Mouse (Mus musculus) kidney, embryonic 16.5 days (tissue): Measurements from ENCODE around the gene Abca8a. TPM values are rescaled to one million over a fixed set of nuclear protein-coding genes. Genes with fewer than 3 reads are reported as not detected.

Experiments used
- ATAC-seq: fragments of 200-750 bp; cut with Nextera tagmentation; 2 replicates; pipeline ENCODE4 v1.8.0; 2017; ENCODE audit warnings: moderate TSS enrichment; ENCODE audit not compliant: low FRiP score, low TSS enrichment
- H3K27ac ChIP-seq: fragments of 300-500 bp; sonication (generic); 2 replicates; pipeline ENCODE4 v1.5.1; 2014; ENCODE audit warnings: low read length
- H3K27me3 ChIP-seq: fragments of 300-500 bp; sonication (generic); 2 replicates; pipeline ENCODE4 v1.6.1; 2014; ENCODE audit warnings: low read length, control low read depth, mixed read lengths; ENCODE audit not compliant: insufficient read depth
- H3K36me3 ChIP-seq: fragments of 300-500 bp; sonication (generic); 2 replicates; pipeline ENCODE4 v1.6.1; 2014; ENCODE audit warnings: low read length, control low read depth, mixed read lengths; ENCODE audit not compliant: insufficient read depth
- H3K4me1 ChIP-seq: fragments of 300-500 bp; sonication (generic); 2 replicates; pipeline ENCODE4 v1.6.1; 2014; ENCODE audit warnings: low read length, control low read depth, mixed read lengths; ENCODE audit not compliant: insufficient read depth
- H3K4me2 ChIP-seq: fragments of 300-500 bp; sonication (generic); replicated peaks from 2 replicates; pipeline ENCODE4 v1.6.1; 2014; ENCODE audit warnings: low read depth, low read length
- H3K4me3 ChIP-seq: fragments of 300-500 bp; sonication (generic); 2 replicates; pipeline ENCODE4 v1.5.1; 2014; ENCODE audit warnings: mild to moderate bottlenecking, low read length
- H3K9ac ChIP-seq: fragments of 300-500 bp; sonication (generic); replicated peaks from 2 replicates; pipeline ENCODE4 v1.6.1; 2014; ENCODE audit warnings: low read length
- H3K9me3 ChIP-seq: fragments of 300-500 bp; sonication (generic); 2 replicates; pipeline ENCODE4 v1.6.1; 2016; ENCODE audit warnings: low read length, control low read depth
- WGBS: fragments of 180-500 bp; shearing (Covaris S2); extraction: QIAGEN DNeasy Blood & Tissue Kit; methylation state at CpG from one replicate; pipeline ENCODE4 v1.1.7; 2014; 5-methylcytosine and 5-hydroxymethylcytosine counted together
- polyA plus RNA-seq: library from polyadenylated mRNA; unstranded; fragments of >200 nt; fragmentation: Nextera tagmentation; extraction: Ambion mirVana; gene quantifications from 2 replicates; pipeline ENCODE4 v1.2.1, GENCODE M21; 2015

Abca8a gene
- 0.26 and 0.62 TPM in 2 replicates for polyA plus RNA-seq

DNA sequence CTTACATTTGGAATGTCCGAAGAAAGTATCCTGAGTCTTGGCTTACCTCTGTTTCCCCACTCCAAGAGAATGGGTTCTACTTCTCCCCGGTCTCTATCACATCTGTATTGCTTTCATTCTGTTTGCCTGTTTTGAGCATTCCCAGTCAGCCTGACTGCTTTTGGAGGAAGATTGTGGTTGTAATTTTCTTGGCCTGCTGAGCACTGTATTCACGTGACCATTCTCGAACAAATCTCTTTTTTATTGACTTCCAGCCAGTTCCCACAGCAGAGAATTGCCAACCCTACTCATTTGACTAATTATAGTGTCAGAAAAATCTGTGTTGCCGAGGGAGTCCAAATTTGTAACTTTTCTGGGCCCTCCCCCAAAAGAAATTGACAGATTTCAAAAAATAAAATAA lies at the start of gene Abca8a:
Abca8a (minus strand) TSS at position 121 of the 400 bp plus-strand sequence.
- no peaks in the 10 kb centered on the region for H3K27me3 ChIP-seq
- no peaks in the 10 kb centered on the region for H3K4me1 ChIP-seq
- no peak within 1 kb of the TSS for H3K4me2 ChIP-seq
- no peaks in the 10 kb centered on the region for H3K36me3 ChIP-seq
- H3K27ac ChIP-seq = no peak within 1 kb of the TSS
- no peak for ATAC-seq
- no peaks in the 10 kb centered on the region for H3K9me3 ChIP-seq
- no peak within 1 kb of the TSS for H3K9ac ChIP-seq
- WGBS = 77% methylated on average over 5 of the region's 5 CpGs
- no peak within 1 kb of the TSS for H3K4me3 ChIP-seq

DNA sequence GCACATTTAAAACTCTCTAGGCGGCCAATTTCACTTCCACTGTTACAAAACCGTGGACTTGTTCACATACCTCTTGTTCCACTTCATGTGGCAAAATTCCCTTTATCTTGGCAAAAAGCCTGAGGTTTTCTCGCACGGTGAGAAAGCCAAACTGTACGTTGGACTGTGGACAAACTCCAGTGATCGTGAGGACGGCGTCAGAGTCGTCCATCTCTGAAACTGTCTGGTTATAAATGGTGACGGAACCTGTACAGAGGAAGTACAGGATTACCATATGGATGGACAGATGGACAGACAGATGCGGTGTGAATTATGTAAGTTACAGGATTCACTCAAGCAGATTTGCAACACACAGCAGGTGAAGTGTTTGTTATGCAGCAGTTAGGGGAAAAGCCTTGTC lies 49.6 kb upstream of the Abca8a start:
- H3K36me3 ChIP-seq = no peaks in the 10 kb centered on the region
- H3K4me2 ChIP-seq = no peak overlapping the region
- no peak for ATAC-seq
- no peaks in the 10 kb centered on the region for H3K27me3 ChIP-seq
- H3K9ac ChIP-seq = no peak overlapping the region
- no peaks in the 10 kb centered on the region; the same call in 1 of the 2 replicates for H3K9me3 ChIP-seq
- WGBS = 80% methylated on average over 11 of the region's 11 CpGs
- no peaks in the 10 kb centered on the region for H3K4me1 ChIP-seq
- H3K4me3 ChIP-seq = no peak overlapping the region
- no peak overlapping the region for H3K27ac ChIP-seq

DNA sequence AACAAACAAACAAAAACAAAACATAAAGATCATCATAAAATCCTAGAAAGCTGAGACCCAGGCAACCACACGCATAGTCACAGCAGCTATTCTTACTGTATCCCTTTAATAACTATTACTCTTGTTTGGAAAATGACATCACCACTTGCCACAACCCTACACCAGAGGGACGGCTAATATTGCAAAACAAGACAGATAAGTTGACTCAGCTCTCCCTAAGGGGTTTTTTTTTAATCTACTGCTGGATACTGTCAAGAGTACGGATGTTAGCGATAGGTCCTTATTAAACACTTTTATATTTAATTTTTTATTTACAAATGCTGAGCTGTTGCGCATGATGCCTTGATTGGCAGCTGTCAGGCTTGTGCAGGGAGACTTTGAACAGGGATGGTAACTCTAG lies 35.0 kb upstream of the Abca8a start:
- Histone ChIP-seq H3K27me3 (no peaks in the 10 kb centered on the region), H3K9me3 (no peaks in the 10 kb centered on the region), H3K4me2 (no peak overlapping the region), H3K4me3 (no peak overlapping the region), H3K27ac (no peak overlapping the region), H3K9ac (no peak overlapping the region), H3K36me3 (no peaks in the 10 kb centered on the region), H3K4me1 (no peaks in the 10 kb centered on the region)
- 77% methylated on average over 5 of the region's 5 CpGs for WGBS
- ATAC-seq = no peak

DNA sequence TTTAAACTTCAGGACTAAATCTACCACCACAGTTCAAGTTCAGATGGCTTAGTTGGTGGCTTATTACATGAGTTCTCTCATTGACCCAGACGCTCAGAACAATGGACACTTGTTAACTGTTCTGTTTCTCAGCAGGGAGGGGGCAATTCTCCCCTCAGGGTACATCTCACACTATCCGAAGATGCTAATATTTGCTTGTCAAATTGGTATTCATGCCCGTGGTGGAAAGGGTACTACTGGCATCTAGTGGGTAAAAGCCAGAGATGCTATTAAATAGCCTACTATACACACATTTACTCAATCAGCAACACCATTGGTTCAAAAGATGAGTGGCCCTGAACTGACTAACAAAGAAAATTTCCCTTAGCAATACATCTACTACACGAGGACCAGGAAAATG lies 15.4 kb upstream of the Abca8a start:
- H3K27ac ChIP-seq = no peak overlapping the region
- no peaks in the 10 kb centered on the region for H3K36me3 ChIP-seq
- no peak overlapping the region for H3K9ac ChIP-seq
- H3K27me3 ChIP-seq = no peaks in the 10 kb centered on the region
- no peak overlapping the region for H3K4me2 ChIP-seq
- H3K4me1 ChIP-seq = no peaks in the 10 kb centered on the region
- no peaks in the 10 kb centered on the region for H3K9me3 ChIP-seq
- no peak overlapping the region for H3K4me3 ChIP-seq
- 66% methylated on average over 4 of the region's 4 CpGs for WGBS
- ATAC-seq = no peak

DNA sequence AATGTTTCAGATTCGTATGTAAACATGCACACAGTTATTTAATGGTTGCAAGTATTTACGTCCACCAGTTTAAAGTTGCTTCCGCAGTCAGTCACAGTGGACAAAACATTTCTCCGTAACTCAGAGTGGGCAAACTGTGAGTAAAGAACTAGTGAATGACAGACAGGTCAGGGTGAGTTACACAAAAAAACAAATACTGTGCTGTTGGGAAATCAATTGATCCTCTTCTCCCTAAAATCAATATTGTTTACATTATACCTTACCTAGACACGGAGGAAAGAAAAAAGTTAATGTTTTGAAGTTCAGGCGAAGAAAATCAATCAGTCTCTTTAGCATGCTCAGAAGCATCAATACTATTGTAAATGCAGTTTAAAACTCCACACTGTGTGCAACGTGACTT lies 5.7 kb upstream of the Abca8a start:
- Histone ChIP-seq H3K4me1 (no peaks in the 10 kb centered on the region), H3K4me2 (no peak overlapping the region), H3K27me3 (no peaks in the 10 kb centered on the region), H3K27ac (no peak overlapping the region), H3K4me3 (no peak overlapping the region), H3K9ac (no peak overlapping the region), H3K9me3 (no peaks in the 10 kb centered on the region), H3K36me3 (no peaks in the 10 kb centered on the region)
- no peak for ATAC-seq
- 82% methylated on average over 7 of the region's 7 CpGs for WGBS

DNA sequence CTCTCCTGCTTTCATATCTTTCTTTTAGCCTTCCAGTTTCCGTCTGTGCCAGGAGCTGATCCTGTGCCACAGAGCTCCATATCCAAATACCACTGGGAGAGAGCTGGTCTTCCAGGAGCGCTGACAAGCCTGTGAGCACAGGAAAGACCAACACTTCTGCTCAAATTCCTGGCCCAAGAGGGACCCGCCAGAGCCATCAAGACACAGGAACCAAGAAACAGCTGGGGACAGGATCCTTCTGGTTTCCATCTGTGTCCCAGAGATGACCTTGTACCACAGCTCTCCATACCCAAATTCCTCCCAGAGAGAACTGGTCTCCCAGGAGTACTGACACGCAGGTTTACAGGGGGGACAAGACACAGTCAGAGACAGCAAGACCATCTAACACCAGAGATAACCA lies 3.1 kb upstream of the Abca8a start:
- WGBS = 79% methylated on average over 4 of the region's 4 CpGs
- Histone ChIP-seq H3K4me3 (no peak overlapping the region), H3K27ac (no peak overlapping the region), H3K27me3 (no peaks in the 10 kb centered on the region), H3K9ac (no peak overlapping the region), H3K36me3 (no peaks in the 10 kb centered on the region), H3K4me2 (no peak overlapping the region), H3K4me1 (no peaks in the 10 kb centered on the region), H3K9me3 (no peaks in the 10 kb centered on the region)
- ATAC-seq = no peak

DNA sequence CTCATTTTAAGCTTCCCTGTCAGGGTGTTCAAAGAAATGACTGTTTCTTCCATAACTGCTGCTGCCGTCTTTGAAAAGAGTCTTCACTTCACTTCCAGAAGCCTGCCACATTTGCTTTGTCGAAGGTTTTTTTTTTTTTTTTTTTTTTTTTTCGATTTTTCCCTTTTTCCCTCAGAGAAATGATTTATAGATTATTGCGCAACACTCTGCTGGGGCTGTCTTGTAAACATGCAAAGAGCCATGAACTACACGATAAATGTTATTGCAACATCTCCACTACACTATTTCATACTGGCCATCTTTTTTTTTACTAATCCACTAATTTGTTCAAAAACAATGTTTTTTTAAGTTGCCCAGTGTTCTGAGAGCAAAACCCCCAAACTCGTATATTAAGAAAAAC lies 1.7 kb upstream of the Abca8a start:
- H3K9me3 ChIP-seq = no peaks in the 10 kb centered on the region
- no peak for ATAC-seq
- H3K9ac ChIP-seq = no peak overlapping the region
- H3K4me3 ChIP-seq = no peak overlapping the region
- H3K36me3 ChIP-seq = no peaks in the 10 kb centered on the region
- 60% methylated on average over 6 of the region's 6 CpGs for WGBS
- no peaks in the 10 kb centered on the region for H3K27me3 ChIP-seq
- H3K27ac ChIP-seq = no peak overlapping the region
- H3K4me1 ChIP-seq = no peaks in the 10 kb centered on the region
- no peak overlapping the region for H3K4me2 ChIP-seq

DNA sequence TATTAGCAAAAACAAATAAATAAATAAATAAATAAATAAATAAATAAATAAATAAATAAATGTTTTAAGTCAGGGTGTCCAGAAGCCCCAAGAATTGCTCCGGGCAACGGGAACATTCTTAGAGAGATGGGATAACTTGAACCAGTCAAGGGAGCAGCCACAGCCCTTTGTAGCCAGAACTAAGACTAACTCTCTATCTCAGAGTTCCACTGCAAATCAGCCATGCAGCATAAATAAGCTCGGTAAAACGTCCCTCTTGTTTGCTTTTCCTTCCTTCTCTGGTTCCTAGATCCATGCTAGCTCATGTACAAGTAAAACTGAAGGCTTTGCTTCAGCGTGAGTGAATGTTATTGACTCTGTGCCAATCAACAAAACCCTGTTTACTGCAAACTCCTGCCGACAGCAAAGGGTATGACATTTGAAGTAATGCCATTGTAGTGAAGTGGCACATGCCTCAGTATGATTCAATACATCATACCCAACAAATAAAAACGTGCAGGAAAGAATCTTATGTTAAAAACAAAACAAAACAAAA lies 865 bp downstream of the Abca8a start:
- H3K27me3 ChIP-seq = no peaks in the 10 kb centered on the region
- H3K36me3 ChIP-seq = no peaks in the 10 kb centered on the region
- no peak overlapping the region for H3K27ac ChIP-seq
- no peak overlapping the region for H3K4me2 ChIP-seq
- no peaks in the 10 kb centered on the region for H3K9me3 ChIP-seq
- no peak overlapping the region for H3K4me3 ChIP-seq
- no peak for ATAC-seq
- no peaks in the 10 kb centered on the region for H3K4me1 ChIP-seq
- H3K9ac ChIP-seq = no peak overlapping the region
- WGBS = 67% methylated on average over 7 of the region's 7 CpGs

DNA sequence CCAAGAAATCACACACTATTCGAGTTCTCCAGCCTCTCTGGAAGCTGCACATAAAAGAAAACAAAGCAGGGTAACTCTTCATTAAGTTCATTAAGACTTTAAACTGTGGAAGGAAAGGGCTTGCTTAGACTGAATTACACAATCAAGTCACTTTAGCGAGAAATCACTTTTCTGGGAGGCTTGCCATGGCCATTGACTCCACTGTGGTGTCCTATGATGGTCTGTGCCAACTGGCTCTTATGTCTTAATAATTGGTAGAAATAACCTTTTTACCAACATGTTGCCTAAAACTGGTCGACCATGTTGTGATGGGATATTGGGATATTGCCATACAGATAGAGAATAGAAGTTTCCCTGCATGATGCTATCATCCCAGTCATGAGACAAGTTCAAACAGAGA lies 1.5 kb downstream of the Abca8a start:
- ATAC-seq = no peak
- H3K4me2 ChIP-seq = no peak overlapping the region
- H3K27me3 ChIP-seq = no peaks in the 10 kb centered on the region
- H3K9me3 ChIP-seq = no peaks in the 10 kb centered on the region
- no peaks in the 10 kb centered on the region for H3K36me3 ChIP-seq
- 75% methylated on average over 3 of the region's 3 CpGs for WGBS
- H3K27ac ChIP-seq = no peak overlapping the region
- no peak overlapping the region for H3K9ac ChIP-seq
- H3K4me3 ChIP-seq = no peak overlapping the region
- no peaks in the 10 kb centered on the region for H3K4me1 ChIP-seq

DNA sequence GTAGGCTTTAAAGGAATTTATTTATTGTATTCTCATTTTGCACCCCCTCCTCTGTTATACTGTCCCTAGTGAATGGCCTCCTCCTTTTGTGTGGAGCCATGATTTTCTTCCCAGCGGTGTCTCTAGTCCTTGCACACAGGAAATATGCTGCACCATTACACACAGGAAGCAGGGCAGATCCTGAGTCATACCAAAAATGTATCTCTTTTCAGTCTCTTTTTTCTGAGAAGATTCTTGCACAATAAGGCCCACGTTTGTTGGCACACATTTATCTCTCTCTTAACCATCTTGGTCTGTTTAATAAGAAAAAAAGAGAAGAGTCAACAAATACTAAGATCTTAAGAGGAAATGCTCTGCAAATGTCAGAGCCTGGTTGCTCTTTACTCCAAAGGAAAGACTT lies 4.5 kb downstream of the Abca8a start:
- Histone ChIP-seq H3K36me3 (no peaks in the 10 kb centered on the region), H3K4me1 (no peaks in the 10 kb centered on the region), H3K27me3 (no peaks in the 10 kb centered on the region)

More for the DNA sequence above, 4.5 kb downstream of the Abca8a start:
- Histone ChIP-seq H3K27ac (no peak overlapping the region), H3K4me2 (no peak overlapping the region), H3K4me3 (no peak overlapping the region), H3K9me3 (no peaks in the 10 kb centered on the region), H3K9ac (no peak overlapping the region)
- 80% methylated on average over 2 of the region's 2 CpGs for WGBS
- no peak for ATAC-seq
